Mouse (Mus musculus) spleen, adult 2 months (tissue): ENCODE results near the gene Arid4a.

ENCODE experiments used
- CTCF ChIP-seq: fragments of 200-500 bp; IDR thresholded peaks from 2 replicates; pipeline ENCODE4 v1.5.1; 2011; ENCODE audit warnings: mild to moderate bottlenecking, inconsistent platforms; ENCODE audit not compliant: insufficient read depth, insufficient read length, insufficient replicate concordance; ENCODE audit errors: extremely low read depth
- POLR2A ChIP-seq: fragments of 200-500 bp; IDR thresholded peaks from 2 replicates; pipeline ENCODE4 v1.6.1; 2011; ENCODE audit warnings: low read depth, low read length, inconsistent platforms

DNA sequence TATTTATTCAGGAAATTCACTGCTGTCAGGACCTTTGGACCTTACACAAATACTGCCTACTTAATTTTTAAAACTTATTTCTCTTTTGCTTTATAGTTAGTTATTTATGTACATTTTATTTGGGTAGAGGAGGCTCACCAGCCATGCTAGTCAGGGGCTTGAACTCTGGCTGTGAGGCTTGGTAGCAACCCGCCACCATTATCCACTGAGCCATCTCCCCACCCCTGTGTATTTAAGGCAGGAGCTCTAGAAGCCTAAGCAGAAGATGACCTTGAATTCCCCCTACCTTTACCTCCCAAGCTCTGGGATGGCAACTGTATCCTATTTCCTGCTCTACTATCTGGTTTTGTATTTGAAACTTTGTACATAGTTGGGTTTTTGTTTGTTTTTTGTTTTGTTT is 37.7 kb downstream of the Arid4a start:
- TF ChIP-seq CTCF (no peak), POLR2A (no peak)
